Mouse (Mus musculus) lung, postnatal 4 days (tissue): ENCODE data around the gene Smg6.

Source experiments
- DNase-seq, 2 experiments: peaks; one replicate each; pipeline ENCODE4 v3.0.0; 2021

Smg6 gene

DNA sequence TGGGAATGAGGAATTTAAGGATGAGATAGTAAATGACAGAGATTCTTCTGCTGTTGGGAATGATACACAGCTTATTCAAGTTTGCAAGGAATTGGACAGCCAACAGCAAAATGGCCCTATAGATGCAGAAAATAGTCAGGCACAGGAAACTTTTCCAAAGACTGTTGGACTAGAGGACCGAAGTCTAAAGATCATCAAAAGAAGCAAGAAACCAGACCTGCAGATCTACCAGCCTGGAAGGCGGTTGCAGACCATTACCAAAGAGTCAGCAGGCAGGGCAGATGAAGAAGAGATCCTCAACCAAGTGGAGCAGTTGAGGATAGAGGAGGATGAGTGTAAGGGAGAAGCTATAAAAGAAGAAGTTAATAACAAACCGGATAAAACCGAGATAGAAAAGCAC lies 3.5 kb downstream of the Smg6 start:
- DNase-seq: no peak

DNA sequence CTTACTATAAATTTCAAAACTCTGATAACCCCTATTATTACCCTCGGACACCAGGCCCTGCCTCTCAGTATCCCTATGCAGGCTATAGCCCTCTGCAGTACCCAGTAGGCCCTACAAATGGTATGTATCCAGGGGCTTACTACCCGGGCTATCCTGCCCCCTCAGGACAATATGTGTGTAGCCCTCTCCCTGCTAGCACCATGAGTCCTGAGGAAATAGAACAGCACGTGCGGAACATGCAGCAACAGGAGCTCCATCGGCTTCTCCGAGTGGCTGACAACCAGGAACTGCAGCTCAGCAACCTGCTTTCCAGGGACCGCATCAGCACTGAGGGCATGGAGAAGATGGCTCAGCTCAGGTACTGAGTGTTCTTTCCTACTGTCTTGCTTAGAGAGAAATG lies 4.8 kb downstream of the Smg6 start:
- no peak for DNase-seq

- no peak for DNase-seq
These were observed 20.7 kb downstream of the Smg6 start for GRCm38 (mm10) chr11:74946348-74946747.

GRCm38 (mm10) chr11:74954901-74955300 lies 29.3 kb downstream of the Smg6 start:
- DNase-seq: no peak

DNA sequence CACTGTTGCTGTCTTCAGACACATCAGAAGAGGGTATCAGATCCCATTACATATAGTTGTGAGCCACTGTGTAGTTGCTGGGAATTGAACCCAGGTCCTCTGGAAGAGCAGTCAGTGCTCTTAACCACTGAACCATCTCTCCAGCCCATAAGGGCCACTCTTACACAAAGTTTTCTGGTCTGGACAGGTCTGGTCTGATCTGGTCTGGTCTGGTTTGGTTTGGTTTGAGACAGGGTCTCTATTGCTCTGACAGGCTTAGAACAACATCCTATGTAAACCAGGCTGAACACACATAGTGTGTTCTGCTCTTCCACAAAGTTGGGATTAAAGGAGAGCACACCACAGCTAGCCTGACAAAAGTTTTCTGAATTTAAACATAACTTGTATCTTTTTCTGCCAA lies 30.4 kb downstream of the Smg6 start:
- no peak for DNase-seq

DNA sequence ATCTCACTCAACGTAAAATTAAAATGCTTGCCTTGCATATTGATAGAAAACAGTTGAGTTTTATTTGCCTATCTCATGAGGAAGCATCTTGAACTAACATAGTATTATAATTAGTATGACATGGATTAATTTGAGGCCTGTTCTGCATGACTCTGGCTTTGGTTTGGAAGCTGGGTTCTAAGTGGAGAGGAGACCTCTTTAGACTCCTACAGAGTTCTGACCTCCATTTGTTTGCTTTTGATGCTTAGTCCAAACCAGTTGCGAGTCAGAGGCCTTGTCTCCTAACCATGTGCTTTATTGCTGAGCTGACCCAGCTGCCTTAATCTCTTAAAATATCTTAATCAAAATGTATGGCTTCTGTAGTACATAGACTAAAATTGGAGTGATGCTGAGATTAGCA lies 32.0 kb downstream of the Smg6 start:
- no peak for DNase-seq

GRCm38 (mm10) chr11:74959501-74959900 lies 33.9 kb downstream of the Smg6 start:
- DNase-seq: no peak

DNA sequence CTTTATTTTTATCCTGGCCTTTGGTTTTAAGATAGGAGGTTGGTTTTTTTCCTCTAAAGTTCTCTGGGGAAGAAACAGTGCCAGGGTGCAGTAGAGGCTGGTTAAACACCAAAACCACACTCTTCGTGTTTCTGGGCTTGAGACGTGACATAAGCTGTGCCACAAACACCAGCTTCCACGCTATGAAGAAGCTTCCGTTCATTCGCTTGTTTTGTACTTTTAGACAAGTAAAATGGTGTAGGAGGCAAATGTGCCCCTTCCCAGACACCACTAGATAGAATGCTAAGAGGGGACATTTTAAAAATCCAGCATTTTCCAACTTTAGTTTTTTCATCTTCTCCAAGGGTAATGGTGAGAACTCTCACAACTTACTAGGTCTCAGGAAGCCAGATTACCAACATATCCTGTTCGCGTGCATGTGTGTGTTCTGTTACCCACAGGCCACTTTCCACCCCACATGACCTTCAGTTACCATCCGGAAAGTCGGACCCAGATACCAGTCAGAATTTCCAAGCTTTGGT lies 34.5 kb downstream of the Smg6 start:
- no peak for DNase-seq

- no peak for DNase-seq
These were observed 36.3 kb downstream of the Smg6 start for GRCm38 (mm10) chr11:74961953-74962352.

GRCm38 (mm10) chr11:74962846-74963407 lies 37.3 kb downstream of the Smg6 start:
- DNase-seq: no peak

DNA sequence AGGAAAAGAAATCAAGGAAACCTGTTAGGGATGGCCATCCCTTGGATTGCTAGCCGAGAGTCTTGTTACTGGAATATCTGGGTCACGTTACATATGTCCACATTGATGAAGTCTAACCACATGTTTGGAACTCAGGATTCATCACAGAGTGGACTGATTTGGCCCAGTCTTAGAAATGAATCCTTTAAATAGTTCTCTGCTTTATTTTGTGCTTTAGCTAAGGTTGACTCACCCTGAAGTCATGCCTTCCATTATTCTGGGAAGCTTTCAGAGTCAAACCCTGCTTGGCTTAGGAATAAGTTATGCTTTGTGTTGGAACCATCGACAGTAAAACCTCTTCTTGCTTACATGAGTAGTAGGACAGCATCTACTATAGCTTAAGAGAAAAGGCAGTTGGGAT lies 39.9 kb downstream of the Smg6 start:
- DNase-seq: no peak

- no peak for DNase-seq
These were observed 47.9 kb downstream of the Smg6 start for GRCm38 (mm10) chr11:74973290-74974157.

DNA sequence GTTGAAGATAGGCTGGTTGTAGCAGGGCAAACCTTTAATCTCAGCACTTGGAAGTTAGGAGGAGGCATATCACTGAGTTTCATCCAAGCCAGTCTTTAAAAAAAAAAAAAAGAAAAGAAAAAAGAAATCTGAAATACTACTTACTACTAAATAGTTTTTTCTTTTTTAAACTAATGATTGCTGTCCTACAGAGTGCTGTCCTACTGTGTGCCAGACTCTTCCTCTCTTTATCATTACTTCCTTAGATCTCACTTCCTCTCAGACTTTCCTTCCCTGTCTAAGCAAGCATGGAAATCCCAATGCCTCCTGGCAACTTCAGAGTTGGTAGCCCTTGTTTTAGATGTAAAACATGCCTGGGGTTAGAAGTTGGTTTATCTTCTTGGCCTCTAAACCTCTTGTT lies 49.0 kb downstream of the Smg6 start:
- no peak for DNase-seq

DNA sequence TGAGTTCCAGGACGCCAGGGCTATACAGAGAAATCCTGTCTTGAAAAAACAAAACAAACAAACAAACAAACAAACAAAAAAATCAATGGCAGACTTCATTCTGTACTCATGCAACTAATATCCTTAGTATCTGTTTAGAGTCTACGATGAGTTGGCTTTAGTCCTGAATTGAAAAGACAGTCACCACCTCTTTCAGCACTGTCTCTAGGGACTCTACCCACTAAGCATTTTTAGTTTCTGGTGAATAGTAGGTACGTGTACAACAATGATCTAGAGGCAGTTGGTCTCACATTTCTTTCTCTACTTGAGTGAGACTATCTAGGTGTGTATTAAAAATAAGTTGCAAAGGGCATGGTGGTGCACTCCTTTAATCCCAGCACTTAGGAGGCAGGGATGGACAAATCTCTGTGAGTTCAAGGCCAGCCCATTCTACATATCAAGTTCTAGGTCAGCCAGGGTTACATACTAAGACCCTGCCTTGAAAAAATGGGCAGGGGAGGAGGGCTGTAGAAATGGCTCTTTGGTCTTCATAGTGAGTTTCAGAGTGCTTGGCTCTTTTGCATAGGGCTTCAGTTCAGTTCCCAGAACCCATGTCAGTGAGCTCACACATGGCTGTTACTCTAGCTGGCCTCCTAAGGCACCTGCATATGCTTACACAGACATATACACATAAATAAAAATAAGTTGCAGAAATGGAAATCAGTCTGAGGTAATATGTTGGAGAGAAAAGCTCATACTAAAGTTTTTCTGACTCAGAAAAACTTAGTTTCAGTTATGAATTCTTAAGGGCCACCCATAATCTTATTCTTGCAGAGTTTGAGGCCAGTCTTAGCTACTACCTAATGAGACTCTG lies 51.4 kb downstream of the Smg6 start:
- no peak for DNase-seq

DNA sequence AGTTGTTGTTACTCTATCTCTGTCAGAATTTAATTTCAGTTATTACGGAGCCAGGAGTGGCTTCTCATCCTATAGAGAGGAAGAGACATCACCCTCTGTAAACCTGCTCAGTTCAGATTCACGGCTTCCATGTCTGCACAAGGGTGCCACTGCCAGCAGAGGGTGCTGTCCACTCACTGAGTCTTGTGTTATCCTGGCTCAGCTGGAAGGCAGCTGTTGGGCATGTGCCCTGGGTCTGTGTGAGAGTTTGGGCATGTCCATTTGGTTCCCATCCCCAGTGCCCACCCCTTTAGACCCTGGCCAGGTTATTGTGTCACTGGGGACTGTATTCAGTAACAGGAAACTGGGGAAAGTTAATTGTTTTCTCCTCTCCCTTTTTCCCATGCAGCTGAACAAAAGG lies 55.8 kb downstream of the Smg6 start:
- DNase-seq: peak; percentile 87 to 89

DNA sequence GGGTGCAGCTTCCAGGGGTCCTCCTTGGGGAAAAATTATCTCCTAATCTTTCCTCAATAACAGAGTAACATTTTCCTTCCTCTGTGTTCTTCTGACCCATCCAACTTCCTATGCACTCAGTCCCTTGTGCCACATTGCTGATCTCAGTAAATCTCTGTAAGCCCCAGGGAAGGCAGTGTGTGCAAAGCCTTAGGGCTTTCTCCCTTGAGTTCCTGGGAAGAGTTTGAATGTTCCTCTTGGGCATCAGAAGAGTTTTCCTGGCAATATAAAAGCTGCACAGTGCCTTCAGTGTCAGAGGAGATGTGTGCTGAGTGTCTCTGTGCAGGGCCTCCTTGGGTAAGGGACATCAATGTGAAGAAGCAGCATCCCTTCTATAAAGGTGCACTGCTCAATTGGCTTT lies 56.6 kb downstream of the Smg6 start:
- no peak for DNase-seq

DNA sequence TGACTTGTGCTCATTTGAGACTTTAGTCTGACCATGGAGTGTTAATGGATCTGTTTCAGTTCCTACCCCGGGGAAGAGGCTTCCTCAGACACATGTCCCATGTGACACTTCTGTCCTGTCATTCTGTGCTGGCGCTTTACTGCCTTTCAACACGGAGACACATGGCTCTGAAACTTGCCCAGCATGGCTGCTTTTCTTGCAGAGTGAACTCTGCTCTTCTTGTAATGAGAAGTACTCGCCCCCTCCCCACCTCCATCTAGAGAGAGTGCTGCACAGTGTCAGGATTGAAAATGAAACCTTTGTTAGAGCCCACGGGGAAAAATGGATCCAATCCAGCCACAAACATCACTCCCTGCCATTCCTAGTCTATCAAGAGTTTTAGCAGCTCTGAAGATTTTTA lies 62.5 kb downstream of the Smg6 start:
- peak; percentile 25 to 27 for DNase-seq

DNA sequence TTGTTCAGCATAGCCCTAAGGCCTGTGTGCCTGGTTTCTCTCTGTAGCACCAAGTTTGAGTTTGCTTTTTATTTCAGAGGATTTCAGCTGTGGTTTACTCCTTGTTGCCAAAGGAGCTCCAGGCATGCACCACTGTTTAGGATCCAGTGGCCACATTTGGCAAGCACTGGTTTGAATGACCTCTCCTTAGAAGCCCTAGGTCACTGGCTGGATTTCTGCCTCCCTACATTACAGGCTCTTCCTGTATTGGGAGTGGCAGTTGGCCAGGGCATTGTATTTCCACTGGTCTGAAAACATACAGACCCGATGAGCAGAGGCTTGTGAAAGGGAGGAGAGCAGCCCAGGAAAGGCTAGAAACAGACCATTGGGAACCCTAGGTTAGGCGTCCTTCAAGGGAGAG lies 63.4 kb downstream of the Smg6 start:
- DNase-seq: peak; percentile 30 to 44

GRCm38 (mm10) chr11:74990501-74990900 lies 64.9 kb downstream of the Smg6 start:
- peak; percentile 29 to 34 for DNase-seq

DNA sequence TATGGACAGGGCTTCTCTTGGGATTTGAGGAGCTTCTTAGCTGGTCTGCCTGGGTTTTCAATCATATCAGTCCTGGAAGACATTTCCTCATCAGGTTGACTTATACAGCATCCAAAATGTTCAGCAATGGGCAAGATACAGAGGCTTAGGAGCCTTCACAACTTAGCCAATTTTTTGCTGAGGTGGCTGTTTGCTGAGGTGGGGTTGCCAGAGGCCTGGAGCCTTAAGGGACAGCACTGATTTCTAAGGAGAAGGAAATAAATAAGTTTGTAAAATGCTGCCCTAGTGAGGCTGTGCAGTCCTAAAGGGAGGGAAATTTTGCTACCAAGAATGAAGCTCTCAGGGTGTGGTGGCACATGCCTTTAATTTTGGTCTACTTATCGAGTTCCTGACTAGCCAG lies 65.7 kb downstream of the Smg6 start:
- no peak for DNase-seq

GRCm38 (mm10) chr11:74992427-74992987 lies 66.9 kb downstream of the Smg6 start:
- DNase-seq: peak; percentile 18 to 40

DNA sequence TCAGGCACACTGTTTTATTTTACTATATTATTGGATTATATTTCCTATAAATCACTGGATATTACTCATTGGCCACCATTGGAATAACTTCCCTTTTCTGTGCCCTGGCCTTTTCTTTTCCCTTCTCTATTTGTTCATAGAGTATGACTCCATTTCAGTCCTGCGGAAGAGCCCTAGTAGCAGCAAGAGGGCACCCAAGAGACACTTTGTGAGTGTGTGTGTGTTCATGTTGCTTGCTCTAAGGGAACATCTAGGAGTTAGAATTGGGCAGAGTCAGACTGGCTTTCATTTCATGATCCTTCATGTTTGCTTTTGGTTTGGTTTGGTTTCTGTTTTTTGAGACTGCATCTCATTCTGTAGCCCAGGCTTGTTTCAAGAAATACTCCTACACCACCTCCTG lies 68.5 kb downstream of the Smg6 start:
- no peak for DNase-seq

- DNase-seq: no peak
These were observed 69.2 kb downstream of the Smg6 start for GRCm38 (mm10) chr11:74994856-74995255.
